Mouse (Mus musculus) layer of hippocampus, postnatal 25 days (tissue): ENCODE measurements at regions not wholly inside any gene's neighbourhood (a gene's known extent, or its start where the extent isn't known, plus 50 kb on each side); places are given as distances from the start of the nearest gene placed in this dataset.

Experiments
- DNase-seq, 2 experiments: peaks; one replicate each; pipeline ENCODE4 v3.0.0; 2022; ENCODE audit warnings: mixed read lengths in 2 of 2, low spot score in 1 of 2; ENCODE audit errors: extremely low spot score in 1 of 2

DNA sequence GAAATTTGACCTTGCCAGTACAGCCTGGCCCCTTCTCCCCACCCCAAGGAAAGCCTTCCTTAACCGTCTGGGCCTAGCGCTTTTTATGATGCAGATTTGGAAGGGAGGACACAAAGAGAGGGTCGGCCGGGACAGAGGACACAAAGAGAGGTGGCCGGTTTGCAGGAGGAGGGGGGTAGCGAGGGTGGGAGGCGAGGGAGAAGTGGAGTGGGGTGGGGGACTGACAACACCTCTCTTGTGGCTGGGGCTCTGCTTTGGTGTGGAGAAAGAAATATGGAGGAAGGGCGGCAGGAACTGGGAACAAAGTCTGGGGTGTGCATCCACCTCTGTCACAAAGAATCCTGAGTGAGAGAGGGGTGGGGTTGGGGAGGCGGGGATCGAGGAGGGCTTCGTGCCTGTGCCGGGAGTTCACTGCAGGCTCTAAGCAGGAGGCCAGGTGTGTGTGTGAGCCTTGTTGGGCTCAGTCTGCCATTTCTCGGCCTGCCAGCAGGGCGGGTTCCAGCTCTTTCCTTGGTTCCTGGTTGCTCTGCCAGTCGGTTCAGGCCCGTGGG, 330.4 kb upstream of the Dio3 start:
- DNase-seq = no peak

DNA sequence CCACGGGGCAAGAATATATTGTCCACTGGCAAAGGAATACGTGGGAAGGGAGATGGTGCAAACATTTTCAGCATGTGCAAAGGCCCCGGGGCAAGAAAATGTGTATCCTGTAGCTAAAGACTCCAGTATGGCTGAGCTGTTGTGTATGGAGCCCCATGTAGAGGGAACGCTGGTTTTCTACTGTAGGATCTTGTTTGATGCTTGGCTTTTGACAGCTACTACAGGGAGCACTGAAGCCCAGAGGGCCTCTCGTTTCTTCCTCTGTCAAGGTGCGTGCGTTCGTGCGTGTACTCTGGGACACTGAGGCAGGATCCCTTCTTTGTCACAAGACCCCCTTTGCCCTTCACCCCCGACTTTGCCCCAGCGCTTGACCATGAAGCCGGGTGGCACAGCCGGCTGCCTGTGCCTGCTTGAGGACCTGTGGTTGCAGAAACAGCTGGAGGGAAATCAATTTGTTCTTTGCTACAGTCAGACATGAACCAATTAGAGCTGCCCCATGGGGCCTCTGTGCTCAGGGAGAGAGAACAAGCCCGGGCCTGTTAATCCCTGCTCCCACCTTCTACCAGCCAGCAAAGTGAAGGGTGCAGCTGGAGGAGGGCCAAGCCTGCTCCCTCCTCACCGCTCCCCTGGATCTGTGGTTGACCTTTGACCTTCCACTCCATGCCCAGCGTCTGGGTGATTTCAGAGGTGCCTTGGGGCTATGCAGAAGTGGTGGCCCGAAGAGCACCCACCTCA, 329.5 kb upstream of the Dio3 start:
- DNase-seq = no peak

DNA sequence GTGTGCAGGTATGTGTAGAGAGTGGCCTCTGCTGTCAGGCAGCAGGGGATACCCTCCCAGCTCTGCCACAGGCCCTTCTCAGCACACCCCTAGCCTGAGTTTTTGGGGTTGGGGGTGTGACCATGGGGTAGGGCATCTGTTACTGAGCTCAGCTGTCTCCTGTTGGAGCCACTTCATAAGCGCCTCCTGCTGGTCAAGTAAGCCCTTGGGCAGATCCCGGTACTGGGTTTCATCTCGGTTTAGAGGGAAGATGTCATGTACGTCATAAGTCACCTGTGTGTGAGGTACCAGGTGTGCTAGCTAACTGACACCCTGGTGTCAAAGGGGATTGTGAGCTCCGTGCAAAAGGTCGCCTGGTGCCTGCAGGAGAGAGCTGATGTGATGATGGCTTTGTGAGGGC, 328.2 kb upstream of the Dio3 start:
- no peak for DNase-seq

DNA sequence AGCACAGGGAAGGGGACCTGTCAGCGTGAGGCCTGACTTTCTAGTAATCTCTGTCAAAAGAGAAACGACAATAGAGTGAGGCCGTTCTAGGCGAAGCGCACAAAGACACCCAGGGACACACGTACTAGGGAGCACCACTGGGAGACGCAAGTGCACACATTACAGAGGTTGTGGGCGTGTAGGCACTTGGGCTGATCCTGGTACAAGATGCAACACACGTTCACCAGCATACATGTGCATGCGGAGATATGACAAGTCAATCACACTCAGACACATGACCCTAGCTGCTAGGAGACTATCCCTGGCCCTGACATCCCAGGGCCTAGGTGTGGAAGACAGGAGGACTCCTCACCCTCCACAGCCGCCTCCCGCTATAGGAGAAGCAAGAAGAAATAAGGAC, 327.4 kb upstream of the Dio3 start:
- DNase-seq = no peak

DNA sequence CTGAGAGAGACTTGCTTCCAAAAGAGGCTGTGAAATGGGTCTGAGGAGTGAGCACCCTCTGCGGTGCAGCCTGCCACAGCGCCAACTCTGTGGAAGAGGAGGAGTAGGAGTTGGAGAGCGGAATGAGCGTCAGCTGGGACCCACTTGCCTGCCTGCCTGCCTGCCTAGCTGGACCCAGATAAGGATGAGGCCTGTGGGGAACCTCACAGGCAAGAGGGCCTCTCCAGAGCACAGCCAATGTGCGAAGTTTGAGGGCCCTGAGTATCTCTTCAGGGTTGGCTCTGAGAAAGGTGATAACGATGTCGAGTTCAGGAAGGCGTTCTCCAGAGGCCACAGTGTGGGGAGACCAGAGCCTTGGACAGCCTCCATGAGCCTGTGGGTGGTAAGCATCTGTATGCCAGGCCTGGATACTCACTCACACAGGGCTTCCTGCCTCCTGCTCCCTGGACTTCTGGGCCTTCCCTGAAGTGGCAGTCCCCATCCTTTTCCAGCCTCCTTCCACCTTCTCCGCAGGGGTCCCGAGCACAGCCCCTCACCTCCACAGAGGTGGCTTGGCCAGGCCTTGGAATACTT, 326.9 kb upstream of the Dio3 start:
- no peak for DNase-seq

DNA sequence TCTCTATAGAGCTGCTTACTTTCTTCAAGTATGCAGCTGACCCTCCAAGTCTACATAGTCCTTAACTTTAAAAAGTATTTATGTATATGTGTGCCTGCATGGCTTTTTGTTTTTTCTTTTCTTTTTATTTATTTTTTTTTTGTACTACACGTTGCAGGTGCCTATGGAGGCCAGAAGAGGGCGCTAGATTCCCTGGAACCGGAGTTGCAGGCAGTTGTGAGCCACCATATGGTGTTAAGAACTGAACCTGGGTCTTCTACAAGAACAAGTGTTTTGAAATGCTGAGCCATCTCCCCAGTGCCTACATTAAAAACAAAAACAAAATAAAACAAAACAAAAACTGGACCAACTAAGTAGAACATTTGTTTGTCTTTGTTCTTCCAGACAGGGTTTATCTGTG, 325.9 kb upstream of the Dio3 start:
- DNase-seq = no peak

DNA sequence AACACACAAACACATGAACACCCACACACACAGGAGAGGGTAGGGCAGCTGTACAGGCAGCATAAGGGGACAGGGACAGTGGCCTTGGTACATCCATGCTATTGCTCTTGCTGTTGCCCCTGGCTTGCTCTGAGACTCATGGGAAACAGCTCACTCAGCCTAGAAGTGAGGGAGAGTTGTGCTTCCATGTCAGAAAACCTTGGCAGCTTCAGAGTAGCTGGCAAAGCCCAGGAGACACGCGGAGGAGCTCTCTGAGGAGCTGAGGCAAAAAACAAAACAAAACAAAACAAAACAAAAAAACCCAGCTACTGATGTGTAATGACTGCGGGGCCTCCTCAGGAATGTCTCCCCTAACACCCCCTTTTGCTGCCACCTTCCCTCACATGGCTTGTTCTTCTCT, 321.6 kb upstream of the Dio3 start:
- no peak for DNase-seq

DNA sequence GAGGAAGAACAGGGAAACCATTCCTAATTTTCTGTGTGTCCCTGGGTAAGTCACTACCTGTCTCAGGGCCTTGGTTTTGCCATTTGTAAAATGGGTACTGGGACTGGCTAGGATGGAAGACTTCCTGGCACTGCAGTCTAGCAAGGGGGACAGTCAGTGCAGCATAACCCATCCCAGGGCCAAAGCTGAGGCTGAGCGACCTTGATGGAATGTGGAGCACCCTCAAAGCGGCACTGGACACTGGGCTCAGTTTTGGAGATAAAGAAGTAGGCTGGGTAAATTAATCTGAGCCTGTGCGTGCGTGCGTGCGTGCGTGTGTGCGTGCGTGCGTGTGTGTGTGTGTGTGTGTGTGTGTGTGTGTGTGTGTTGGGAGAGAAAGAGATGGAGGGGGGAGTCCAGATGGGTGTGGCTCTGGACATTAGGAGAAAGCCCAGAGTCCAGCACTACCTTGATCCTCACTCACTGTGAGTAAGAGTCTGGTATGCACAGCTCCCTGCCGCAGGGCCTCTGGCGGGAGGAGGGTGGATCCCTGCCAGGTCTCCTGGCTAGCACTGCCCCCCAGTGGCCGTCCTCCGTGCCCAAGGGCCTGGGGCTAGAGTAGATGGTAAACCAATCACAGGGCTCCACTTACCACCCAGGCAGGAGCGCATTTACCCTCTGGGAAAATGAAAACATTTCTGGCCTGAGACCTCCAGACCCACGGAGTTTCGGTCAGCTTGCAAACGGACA, 320.3 kb upstream of the Dio3 start:
- peak; percentile 37 to 67 for DNase-seq

DNA sequence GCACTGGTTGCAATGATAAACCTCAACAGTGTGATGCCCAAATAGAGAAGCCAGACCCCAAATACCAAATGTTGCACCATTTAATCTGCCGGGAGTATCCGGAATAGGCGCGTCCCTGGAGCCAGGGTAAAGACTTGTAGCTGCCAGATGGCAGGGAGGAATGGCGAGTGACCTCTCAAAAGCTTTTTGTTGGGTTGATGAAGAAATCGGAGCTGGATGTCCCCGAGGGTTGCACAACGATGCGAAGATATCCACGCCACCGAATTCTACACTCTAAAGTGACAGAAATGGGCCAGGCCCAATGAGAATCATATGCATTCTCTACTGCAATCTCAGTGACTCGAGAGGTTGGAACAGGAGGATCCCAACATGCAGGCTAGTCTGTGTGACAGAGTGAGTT, 312.1 kb upstream of the Dio3 start:
- DNase-seq = no peak

DNA sequence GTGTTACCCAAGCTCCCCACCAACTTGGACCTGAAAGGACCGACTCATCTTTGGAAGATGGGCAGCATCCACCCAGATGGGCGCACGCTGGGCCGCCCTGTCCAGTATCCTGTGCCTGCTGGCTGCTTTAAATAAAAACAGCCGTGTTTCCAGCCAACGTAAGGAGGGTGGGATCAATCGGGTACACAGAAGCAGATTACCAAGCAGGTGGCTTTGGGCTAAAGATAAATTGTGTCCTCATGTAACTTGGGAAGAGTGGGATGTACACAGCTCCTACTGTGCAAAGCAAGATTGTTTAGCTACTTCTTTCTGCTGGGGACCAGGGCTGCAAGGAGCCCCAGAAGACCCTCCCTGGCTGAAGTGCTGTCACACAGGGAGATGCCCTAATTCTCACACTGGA, 310.6 kb upstream of the Dio3 start:
- no peak for DNase-seq

DNA sequence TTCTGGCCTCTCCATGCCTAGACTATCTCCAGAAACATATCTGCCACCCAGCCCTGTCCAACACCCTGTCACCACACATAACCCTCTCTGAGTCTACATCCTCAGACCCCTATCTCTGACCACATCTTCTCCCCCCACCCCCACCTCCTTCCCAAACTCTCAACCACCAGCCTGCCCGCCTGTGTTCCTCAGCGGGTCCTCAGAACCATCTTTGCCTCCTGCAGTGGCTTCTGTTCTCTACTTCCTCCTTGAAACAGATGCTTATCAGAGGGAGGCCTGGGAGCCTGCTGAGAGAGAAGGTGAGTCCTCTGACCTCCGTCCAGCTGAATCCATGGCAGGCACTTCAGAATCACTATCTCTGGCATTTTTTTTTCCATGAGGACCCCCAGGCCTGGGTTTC, 307.4 kb upstream of the Dio3 start:
- DNase-seq = no peak

DNA sequence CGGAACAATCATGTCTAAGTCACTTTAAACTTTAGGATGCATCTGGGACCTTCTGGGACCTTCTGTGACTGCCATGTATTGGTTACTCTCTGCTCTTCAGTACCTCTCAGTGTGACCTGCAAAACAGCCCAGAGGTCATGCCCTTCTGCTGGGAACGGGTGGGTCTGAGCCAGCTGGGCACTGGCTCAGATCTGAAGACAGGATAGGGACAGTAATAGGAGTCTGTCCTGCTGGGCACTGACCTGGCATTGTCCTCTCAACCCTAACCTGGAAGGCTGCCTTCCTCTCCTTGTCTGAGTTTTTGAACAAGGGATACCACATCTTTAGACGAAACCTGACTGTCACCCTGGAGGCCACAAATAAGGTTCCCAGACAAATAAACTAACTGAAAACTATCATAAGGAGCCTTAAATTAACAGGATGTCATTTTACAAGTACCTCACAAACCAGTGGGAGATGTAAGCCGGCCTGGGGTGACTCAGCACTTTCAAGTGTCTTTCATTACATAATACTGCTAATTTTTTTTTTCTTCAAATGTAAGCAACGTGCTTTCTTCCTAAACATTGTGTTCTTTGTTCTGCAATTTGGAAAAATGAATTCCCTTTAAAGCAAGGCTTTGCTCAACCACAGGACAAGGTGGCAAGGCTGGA, 306.4 kb upstream of the Dio3 start:
- no peak for DNase-seq

DNA sequence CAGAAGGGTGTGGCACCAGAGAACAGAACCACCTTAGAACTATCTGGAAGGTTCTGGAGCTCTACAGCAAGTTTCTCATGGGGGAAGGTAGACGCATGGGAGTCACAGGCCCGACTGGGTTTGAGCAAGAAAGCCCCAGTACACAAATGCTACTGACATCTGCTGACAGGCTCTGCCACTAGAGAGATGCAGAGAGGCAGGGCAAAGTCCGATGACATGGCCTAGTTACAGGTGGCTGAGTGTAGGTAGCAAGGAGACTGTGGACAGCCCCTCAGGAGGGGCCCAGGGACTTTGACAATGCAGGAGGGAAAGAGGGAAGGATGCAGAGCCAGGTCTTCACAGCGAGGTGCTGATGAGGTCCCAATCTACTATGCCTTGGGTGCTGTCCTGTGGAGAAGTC, 305.3 kb upstream of the Dio3 start:
- no peak for DNase-seq

DNA sequence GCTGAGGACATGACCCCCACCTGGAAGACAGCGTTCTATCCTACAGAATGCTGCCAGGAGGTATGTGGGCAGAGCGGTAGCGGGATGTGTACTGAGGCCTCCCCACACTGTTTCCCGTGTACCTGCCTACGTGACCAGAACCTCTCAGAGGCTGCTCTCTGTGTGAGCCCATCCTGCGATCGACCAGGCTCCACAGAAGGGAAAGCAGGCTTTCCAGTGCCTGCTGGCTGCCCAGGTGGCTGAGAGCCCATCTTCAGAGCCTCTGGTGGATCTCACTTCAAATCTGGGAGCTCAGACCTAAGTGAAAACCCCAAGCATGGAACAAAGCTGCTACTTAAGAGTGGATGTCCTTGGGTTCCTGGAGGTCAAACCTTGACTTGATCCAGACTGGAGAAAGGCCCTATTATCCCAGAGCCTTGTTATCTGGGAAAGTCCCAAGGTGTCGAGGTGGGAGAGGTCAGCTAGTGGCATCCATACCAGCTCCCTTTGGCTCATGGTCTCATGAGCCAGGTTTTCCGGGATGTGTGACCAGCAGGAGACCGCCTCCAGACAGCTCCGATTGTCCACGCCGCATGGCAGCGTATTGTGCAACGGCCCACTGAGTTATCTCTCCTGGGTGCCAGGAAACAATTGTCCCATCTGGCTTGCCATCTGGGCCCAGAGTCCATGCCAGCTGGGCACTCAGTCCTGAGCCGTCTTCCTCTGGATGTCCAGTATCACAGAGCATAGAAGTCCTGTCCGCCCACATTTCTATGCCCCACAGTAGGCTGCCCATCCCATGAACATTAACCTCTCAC, 303.5 kb upstream of the Dio3 start:
- DNase-seq = peak in 1 of 2 experiments; percentile 41

DNA sequence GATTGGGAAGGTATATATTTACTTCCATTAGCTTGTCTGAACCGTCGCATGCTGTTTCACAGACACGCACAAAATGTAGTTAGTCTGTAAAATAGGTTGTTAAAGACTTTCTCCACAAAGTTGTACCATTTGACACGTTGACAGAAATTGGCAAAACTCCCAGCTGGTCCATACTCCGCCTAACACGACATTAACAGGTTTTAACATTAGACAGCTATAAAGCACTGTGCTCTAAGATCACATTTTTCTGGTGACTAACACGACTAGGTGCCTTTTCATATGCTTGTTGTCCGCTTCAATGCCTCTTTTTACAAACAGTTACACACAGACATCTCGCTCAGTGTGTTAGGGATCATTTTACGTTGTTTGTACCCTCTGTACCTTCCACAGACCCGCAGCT, 294.2 kb upstream of the Dio3 start:
- no peak for DNase-seq

DNA sequence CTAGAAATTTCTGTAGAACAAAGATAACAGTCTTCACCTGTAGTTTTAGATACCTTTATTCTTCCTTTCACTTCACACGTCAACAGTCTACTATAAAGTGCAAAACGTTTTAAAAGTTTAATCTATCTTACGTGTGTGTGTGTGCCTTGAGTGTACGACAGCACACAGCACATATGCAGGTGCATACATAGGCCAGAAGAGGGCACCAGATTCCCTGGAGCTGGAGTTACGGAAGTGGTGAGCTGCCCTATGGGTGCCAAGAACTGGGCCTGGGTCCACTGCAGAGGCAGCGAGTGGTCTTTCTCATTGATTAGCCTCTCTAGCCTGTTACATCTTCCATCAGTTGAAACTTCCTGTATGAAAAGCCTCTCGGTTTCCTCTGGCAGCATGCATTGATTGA, 285.5 kb upstream of the Dio3 start:
- DNase-seq = no peak

DNA sequence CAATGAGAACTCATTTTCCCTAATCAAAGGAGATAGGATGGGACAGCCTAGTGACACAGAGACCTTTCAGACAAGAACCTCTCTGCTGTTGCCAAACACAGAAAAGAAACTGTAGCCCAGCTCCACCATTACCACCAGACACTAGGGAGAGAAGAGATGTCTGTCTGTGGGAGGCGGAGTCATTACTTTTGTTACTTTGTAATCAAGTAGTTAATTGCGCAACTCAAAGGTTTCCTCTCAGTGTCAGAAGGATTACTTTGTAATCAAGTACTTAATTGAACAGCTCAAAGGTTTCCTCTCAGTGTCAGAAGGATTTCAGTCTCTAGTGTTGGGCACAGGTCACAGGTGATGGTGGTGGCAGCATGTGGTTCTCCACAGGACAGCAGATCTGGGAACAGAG, 276.2 kb upstream of the Dio3 start:
- DNase-seq = no peak

DNA sequence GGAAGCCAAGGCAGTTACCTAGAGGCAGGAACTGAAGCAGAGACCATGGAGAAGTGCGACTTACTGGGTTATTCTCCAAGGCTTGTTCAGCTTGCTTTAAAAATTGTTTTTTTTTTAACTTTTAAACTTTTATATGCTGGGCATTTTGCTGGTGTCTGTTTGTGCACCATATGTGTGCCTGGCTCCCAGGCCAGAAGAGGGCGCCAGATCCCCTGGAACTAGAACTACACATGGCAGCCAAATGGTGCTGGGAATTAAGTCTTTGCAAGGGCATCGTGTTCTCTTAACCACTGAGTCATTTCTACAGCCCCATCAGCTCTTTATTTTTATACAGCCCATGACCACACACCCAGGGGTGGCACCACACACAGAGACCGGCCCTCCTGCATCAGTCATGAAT, 269.7 kb upstream of the Dio3 start:
- no peak for DNase-seq

DNA sequence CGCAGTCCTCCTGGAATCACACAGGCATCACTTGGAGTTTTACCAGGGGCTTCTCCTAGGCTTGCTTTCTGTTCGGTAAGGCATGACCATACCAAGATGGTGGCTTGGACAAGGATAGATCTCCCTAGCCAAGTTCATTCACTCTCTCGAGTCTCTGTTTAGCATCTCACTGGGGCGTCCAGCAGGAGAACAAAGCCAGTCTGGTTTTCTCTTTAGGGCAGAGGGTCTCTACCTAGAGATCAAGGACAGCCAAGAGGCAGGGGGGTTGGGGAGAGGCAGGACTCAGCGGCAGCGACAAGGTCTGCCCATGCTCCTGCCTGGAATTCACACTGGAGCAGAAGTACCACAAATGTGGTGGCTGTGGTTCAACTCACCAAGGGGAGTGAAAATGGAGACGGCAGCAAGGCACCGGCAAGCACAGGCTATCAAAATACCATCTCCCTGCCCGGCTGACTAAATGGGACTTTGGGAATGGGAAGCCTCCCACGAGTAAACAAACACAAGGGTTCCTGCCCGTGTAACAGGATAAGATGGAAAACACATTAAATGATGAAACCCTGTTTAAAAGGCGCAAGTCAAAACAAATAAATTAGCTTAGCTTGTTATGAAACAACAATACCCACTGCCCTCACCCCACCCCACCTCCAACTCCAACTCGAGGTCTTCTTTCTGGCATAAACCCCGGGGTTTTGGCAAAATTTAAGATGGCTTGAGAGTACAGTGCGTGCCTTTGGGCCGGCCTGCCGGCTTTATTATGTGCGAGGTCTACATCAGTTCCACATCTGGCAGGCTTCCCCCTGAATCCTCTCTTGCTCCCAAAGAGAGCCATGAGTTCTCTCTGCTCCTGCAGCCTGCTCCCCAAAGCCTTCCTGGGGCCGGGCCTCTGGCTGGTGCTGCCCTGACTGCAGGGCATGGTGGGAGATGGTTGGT, 258.1 kb upstream of the Dio3 start:
- DNase-seq = no peak
